Mouse (Mus musculus): ENCODE data around the gene Tiam2. TPM values are rescaled to one million over a fixed set of nuclear protein-coding genes. Genes with fewer than 3 reads are reported as not detected.

Tiam2 gene
- polyA plus RNA-seq, 1 experiment: 16.7 TPM

GRCm38 (mm10) chr17:3435299-3435698, 108.9 kb downstream of the Tiam2 start:
- Histone ChIP-seq H3K4me1 (ENCODE audit: control insufficient read depth, insufficient read depth, low read length) (no peaks in the 10 kb centered on the region), H3K4me3 (ENCODE audit: insufficient read depth, low read length) (no peak overlapping the region), H3K27ac (ENCODE audit: insufficient read depth, low read length) (no peak overlapping the region)
- TF ChIP-seq POLR2A (IDR thresholded peaks at IDR 0.05; ENCODE audit: low read depth, low read length) (no peak), CTCF (IDR thresholded peaks at IDR 0.05; ENCODE audit: borderline replicate concordance, insufficient read depth, low read length) (no peak)

GRCm38 (mm10) chr17:3436841-3437515, 110.6 kb downstream of the Tiam2 start:
- Histone ChIP-seq H3K4me1 (ENCODE audit: control insufficient read depth, insufficient read depth, low read length) (peaks cover 4% of the 10 kb centered on the region), H3K27ac (ENCODE audit: insufficient read depth, low read length) (no peak overlapping the region), H3K4me3 (ENCODE audit: insufficient read depth, low read length) (no peak overlapping the region)
- TF ChIP-seq CTCF (IDR thresholded peaks at IDR 0.05; ENCODE audit: borderline replicate concordance, insufficient read depth, low read length) (no peak), POLR2A (IDR thresholded peaks at IDR 0.05; ENCODE audit: low read depth, low read length) (no peak)

DNA sequence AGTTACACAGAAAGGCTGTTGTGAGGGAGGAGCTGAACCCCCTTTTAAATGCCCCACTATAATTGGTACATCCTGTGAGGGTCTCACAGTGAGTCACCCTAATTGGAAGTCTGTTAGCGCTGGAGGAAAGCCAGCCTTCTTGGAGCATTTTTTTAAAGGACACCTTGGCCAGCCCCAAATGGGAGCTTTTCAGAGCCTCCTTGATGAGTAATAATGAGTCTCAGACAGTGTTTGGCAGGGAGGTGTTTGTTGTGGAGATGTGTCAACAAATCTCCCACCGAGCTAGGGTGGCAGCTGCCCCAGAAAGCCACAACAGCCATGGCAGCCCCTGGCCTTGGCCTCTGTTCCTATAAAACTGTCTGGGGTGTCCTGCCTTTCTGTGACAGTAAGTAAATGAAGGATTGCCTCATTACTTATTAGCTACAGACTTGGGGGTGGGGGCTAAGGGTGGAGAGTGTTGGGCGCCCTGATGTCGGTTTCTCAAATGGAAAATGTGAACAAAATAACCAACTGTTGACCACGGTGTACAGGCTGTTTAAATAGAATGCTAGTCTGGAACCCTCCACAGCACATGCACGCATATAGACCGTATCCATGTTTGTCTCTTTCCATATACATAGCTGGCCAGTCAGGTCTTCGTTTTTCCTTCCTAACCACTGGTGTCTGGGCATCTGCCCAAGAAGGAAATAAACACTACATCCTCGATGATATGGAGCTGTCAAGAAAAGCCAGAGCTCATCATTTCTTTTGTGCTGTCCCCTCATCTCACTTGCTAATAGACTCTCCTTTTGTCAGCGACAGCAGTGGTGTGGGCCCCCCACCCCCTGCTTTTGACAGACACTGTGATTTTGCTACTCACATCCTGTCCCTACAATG, 116.4 kb downstream of the Tiam2 start:
- peak overlapping the region; percentile 94 for H3K27ac ChIP-seq (ENCODE audit: insufficient read depth, low read length)
- H3K4me1 ChIP-seq (ENCODE audit: control insufficient read depth, insufficient read depth, low read length): peaks cover 27% of the 10 kb centered on the region
- H3K4me3 ChIP-seq (ENCODE audit: insufficient read depth, low read length): no peak overlapping the region
- TF ChIP-seq CTCF (IDR thresholded peaks at IDR 0.05; ENCODE audit: borderline replicate concordance, insufficient read depth, low read length) (no peak), POLR2A (IDR thresholded peaks at IDR 0.05; ENCODE audit: low read depth, low read length) (no peak)

- TF ChIP-seq POLR2A (IDR thresholded peaks at IDR 0.05; ENCODE audit: low read depth, low read length) (no peak), CTCF (IDR thresholded peaks at IDR 0.05; ENCODE audit: borderline replicate concordance, insufficient read depth, low read length) (no peak)
- peak overlapping the region; percentile 48 for H3K27ac ChIP-seq (ENCODE audit: insufficient read depth, low read length)
- H3K4me1 ChIP-seq (ENCODE audit: control insufficient read depth, insufficient read depth, low read length): peaks cover 27% of the 10 kb centered on the region
- H3K4me3 ChIP-seq (ENCODE audit: insufficient read depth, low read length): no peak overlapping the region
Measured at GRCm38 (mm10) chr17:3446191-3446950, 120.0 kb downstream of the Tiam2 start.

GRCm38 (mm10) chr17:3448725-3449124, 122.4 kb downstream of the Tiam2 start:
- no peak overlapping the region for H3K4me3 ChIP-seq (ENCODE audit: insufficient read depth, low read length)
- TF ChIP-seq CTCF (IDR thresholded peaks at IDR 0.05; ENCODE audit: borderline replicate concordance, insufficient read depth, low read length): 0 out of 2 replicates have a peak, but pooled peaks have one; percentile 11
- TF ChIP-seq POLR2A (IDR thresholded peaks at IDR 0.05; ENCODE audit: low read depth, low read length): no peak
- H3K27ac ChIP-seq (ENCODE audit: insufficient read depth, low read length): no peak overlapping the region
- H3K4me1 ChIP-seq (ENCODE audit: control insufficient read depth, insufficient read depth, low read length): peaks cover 8% of the 10 kb centered on the region

DNA sequence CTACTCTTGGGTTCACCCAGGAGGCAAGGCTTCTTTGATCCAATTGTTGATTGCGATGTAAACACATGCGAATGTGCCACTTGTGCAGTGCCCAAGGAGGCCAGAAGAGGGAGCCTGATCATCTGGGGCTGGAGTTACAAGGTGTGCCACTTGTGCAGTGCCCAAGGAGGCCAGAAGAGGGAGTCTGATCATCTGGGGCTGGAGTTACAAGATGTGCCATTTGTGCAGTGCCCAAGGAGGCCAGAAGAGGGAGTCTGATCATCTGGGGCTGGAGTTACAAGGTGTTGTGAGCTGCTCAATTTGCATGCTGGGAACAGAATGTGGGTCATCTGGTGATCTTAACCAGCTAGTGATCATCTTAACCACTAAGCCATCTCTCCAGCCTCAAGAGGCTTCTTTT, 124.7 kb downstream of the Tiam2 start:
- H3K4me3 ChIP-seq (ENCODE audit: insufficient read depth, low read length): no peak overlapping the region
- H3K4me1 ChIP-seq (ENCODE audit: control insufficient read depth, insufficient read depth, low read length): peaks cover 6% of the 10 kb centered on the region
- no peak overlapping the region for H3K27ac ChIP-seq (ENCODE audit: insufficient read depth, low read length)

GRCm38 (mm10) chr17:3452571-3453311, 126.4 kb downstream of the Tiam2 start:
- H3K4me3 ChIP-seq (ENCODE audit: insufficient read depth, low read length): no peak overlapping the region
- TF ChIP-seq CTCF (IDR thresholded peaks at IDR 0.05; ENCODE audit: borderline replicate concordance, insufficient read depth, low read length): no peak
- TF ChIP-seq POLR2A (IDR thresholded peaks at IDR 0.05; ENCODE audit: low read depth, low read length): no peak
- H3K4me1 ChIP-seq (ENCODE audit: control insufficient read depth, insufficient read depth, low read length): no peaks in the 10 kb centered on the region
- H3K27ac ChIP-seq (ENCODE audit: insufficient read depth, low read length): no peak overlapping the region

More for the DNA sequence above, 124.7 kb downstream of the Tiam2 start:
- TF ChIP-seq CTCF (IDR thresholded peaks at IDR 0.05; ENCODE audit: borderline replicate concordance, insufficient read depth, low read length): peak; percentile 78
- no peak for TF ChIP-seq POLR2A (IDR thresholded peaks at IDR 0.05; ENCODE audit: low read depth, low read length)

- no peak for TF ChIP-seq POLR2A (IDR thresholded peaks at IDR 0.05; ENCODE audit: low read depth, low read length)
- no peak for TF ChIP-seq CTCF (IDR thresholded peaks at IDR 0.05; ENCODE audit: borderline replicate concordance, insufficient read depth, low read length)
- H3K27ac ChIP-seq (ENCODE audit: insufficient read depth, low read length): no peak overlapping the region
- no peak overlapping the region for H3K4me3 ChIP-seq (ENCODE audit: insufficient read depth, low read length)
- H3K4me1 ChIP-seq (ENCODE audit: control insufficient read depth, insufficient read depth, low read length): no peaks in the 10 kb centered on the region
Measured at GRCm38 (mm10) chr17:3453946-3454345, 127.6 kb downstream of the Tiam2 start.

- Histone ChIP-seq H3K4me1 (ENCODE audit: control insufficient read depth, insufficient read depth, low read length) (no peaks in the 10 kb centered on the region), H3K27ac (ENCODE audit: insufficient read depth, low read length) (no peak overlapping the region), H3K4me3 (ENCODE audit: insufficient read depth, low read length) (no peak overlapping the region)
- TF ChIP-seq CTCF (IDR thresholded peaks at IDR 0.05; ENCODE audit: borderline replicate concordance, insufficient read depth, low read length) (no peak), POLR2A (IDR thresholded peaks at IDR 0.05; ENCODE audit: low read depth, low read length) (no peak)
Measured at GRCm38 (mm10) chr17:3454850-3455249, 128.5 kb downstream of the Tiam2 start.

Measured in embryonic fibroblast, embryonic 13.5 days (primary cell).